Mouse (Mus musculus) lung, embryonic 16.5 days (tissue): Measurements from ENCODE around the gene Olfr784. TPM values are rescaled to one million over a fixed set of nuclear protein-coding genes. Genes with fewer than 3 reads are reported as not detected.

Experiments
- polyA plus RNA-seq: library from polyadenylated mRNA; unstranded; fragments of >200 nt; fragmentation: Nextera tagmentation; extraction: Ambion mirVana; gene quantifications from 2 replicates; pipeline ENCODE4 v1.2.1, GENCODE M21; 2015

Olfr784 gene
- polyA plus RNA-seq, 1 experiment from 2014 or later: 0.05 TPM

Other genes with a start within 250 kb of the Olfr784 start
- gene Olfr770, start 245.1 kb upstream of the Olfr784 start, polyA plus RNA-seq: not detected in 2 replicates
- gene Olfr771, start 219.3 kb upstream of the Olfr784 start, polyA plus RNA-seq: not detected in 2 replicates
- gene Olfr772, start 206.2 kb upstream of the Olfr784 start, polyA plus RNA-seq: not detected in 2 replicates
- not detected in 2 replicates for gene Olfr773, start 196.7 kb upstream of the Olfr784 start, polyA plus RNA-seq
- gene Olfr774, start 147.9 kb upstream of the Olfr784 start, polyA plus RNA-seq: not detected in 2 replicates
- not detected in 2 replicates for gene Olfr775, start 135.7 kb upstream of the Olfr784 start, polyA plus RNA-seq
- gene Olfr776, start 125.0 kb upstream of the Olfr784 start, polyA plus RNA-seq: not detected in 2 replicates
- not detected in 2 replicates for gene Olfr777, start 112.6 kb upstream of the Olfr784 start, polyA plus RNA-seq
- gene Olfr780, start 66.0 kb upstream of the Olfr784 start, polyA plus RNA-seq: not detected in 2 replicates
- not detected in 2 replicates for gene Olfr781, start 55.2 kb upstream of the Olfr784 start, polyA plus RNA-seq
- not detected in 2 replicates for gene Olfr782, start 35.2 kb upstream of the Olfr784 start, polyA plus RNA-seq
- gene Olfr785, start 21.3 kb downstream of the Olfr784 start, polyA plus RNA-seq: not detected in 2 replicates
- not detected in 2 replicates for gene Olfr786, start 43.2 kb downstream of the Olfr784 start, polyA plus RNA-seq
- gene Olfr787, start 77.8 kb downstream of the Olfr784 start, polyA plus RNA-seq: not detected in 2 replicates
- not detected in 2 replicates for gene Olfr788, start 86.9 kb downstream of the Olfr784 start, polyA plus RNA-seq
- gene Olfr789, start 100.7 kb downstream of the Olfr784 start, polyA plus RNA-seq: not detected in 2 replicates
- not detected in 2 replicates for gene Olfr790, start 114.4 kb downstream of the Olfr784 start, polyA plus RNA-seq
- not detected in 2 replicates for gene Olfr791, start 137.7 kb downstream of the Olfr784 start, polyA plus RNA-seq
- not detected in 2 replicates for gene Olfr792, start 155.1 kb downstream of the Olfr784 start, polyA plus RNA-seq
- not detected in 2 replicates for gene Olfr794, start 183.6 kb downstream of the Olfr784 start, polyA plus RNA-seq
- gene Olfr796, start 228.5 kb downstream of the Olfr784 start, polyA plus RNA-seq: not detected in 2 replicates
- not detected in 2 replicates for gene Olfr798, start 243.9 kb downstream of the Olfr784 start, polyA plus RNA-seq